In the genomic region with DNA sequence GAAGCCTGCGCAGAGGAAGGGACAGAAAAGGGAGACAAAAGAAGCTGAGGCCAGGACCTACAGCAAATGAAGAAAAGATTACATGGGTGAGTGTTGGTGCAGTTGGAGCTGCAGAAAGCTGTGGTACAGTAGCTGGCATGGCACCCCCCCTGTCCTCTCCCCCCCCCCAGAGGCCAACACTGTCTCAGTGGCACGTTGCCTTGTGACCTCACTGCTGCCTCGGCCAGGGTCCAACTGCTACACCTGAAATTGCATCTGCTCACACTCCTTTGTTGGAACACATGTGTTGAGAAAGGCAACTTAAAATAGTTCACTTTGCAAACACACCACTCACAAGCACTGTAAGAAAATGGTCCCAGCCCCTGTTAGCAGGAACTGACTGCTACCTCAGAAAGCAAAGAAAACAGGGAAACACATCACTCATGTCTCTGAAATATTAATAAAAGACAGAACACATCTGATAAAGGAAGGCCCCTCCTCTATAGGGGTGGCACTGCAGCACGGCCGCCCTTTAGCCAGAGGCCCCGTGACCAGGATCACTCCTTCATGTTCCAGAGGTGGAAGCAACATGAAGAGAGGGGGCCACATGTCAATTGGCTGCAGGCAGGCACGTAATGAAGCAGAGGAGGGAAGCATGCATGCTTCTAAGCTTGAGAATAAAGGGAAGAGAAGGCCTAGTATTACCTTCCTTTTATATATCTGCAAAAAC, we compare ENCODE assay signal across 14 mouse cellular contexts.
DNase-seq lines count a peak whose midpoint lies in the region; ATAC-seq lines count a peak whose summit lies in the region.
"Had no signal": no experiment of that assay in that cellular context is flagged by ENCODE, and none has a peak within 500 bp of the region (broad histone marks: within the 10 kb centered on the region; RNA-seq: fewer than 3 reads in every experiment).

No protein-coding gene starts in this region.

- H3K27me3 ChIP-seq in forebrain, embryonic 12.5 days, result no peaks in the 10 kb centered on the region
- H3K27me3 ChIP-seq in forebrain, embryonic 14.5 days (replicated peaks; ENCODE audit: control insufficient read depth, insufficient read depth, low read length), result no peaks in the 10 kb centered on the region
- H3K27me3 ChIP-seq in hindbrain, embryonic 16.5 days (replicated peaks; ENCODE audit: control insufficient read depth, insufficient read depth, low read length), result no peaks in the 10 kb centered on the region
- no peaks in the 10 kb centered on the region for H3K27me3 ChIP-seq in midbrain, embryonic 15.5 days (replicated peaks)
- H3K27me3 ChIP-seq: lung, embryonic 15.5 days had no signal

- H3K36me3 ChIP-seq in forebrain, embryonic 12.5 days (replicated peaks), result peaks cover 10% of the 10 kb centered on the region
- peaks cover 6% of the 10 kb centered on the region for H3K36me3 ChIP-seq in forebrain, embryonic 14.5 days (ENCODE audit: control insufficient read depth, insufficient read depth, low read length)
- no peaks in the 10 kb centered on the region for H3K36me3 ChIP-seq in hindbrain, embryonic 16.5 days (ENCODE audit: control insufficient read depth, insufficient read depth, low read length)
- no peaks in the 10 kb centered on the region for H3K36me3 ChIP-seq in midbrain, embryonic 15.5 days (replicated peaks)
- H3K36me3 ChIP-seq: lung, embryonic 15.5 days had no signal

- 0 out of 2 replicates have a peak overlapping the region, but pooled peaks have one; percentile 36 for H3K27ac ChIP-seq in forebrain, embryonic 12.5 days
- H3K27ac ChIP-seq in forebrain, embryonic 14.5 days (ENCODE audit: low read depth, low read length), result peak overlapping the region; percentile 63; the same call in 1 of the 2 replicates
- peak overlapping the region; percentile 63 for H3K27ac ChIP-seq in hindbrain, embryonic 16.5 days (ENCODE audit: low read depth, low read length)
- H3K27ac ChIP-seq in midbrain, embryonic 15.5 days, result peak overlapping the region; percentile 77
- H3K27ac ChIP-seq: gastrocnemius, adult 2 months; left cerebral cortex, adult 2 months; lung, embryonic 15.5 days had no signal

- H3K4me3 ChIP-seq in forebrain, embryonic 12.5 days (replicated peaks), result no peak overlapping the region
- H3K4me3 ChIP-seq in forebrain, embryonic 14.5 days (ENCODE audit: low read depth, low read length), result no peak overlapping the region
- H3K4me3 ChIP-seq in hindbrain, embryonic 16.5 days (ENCODE audit: low read length), result no peak overlapping the region
- H3K4me3 ChIP-seq in midbrain, embryonic 15.5 days, result no peak overlapping the region
- H3K4me3 ChIP-seq: gastrocnemius, adult 2 months; left cerebral cortex, adult 2 months; lung, embryonic 15.5 days had no signal

- WGBS in forebrain, embryonic 12.5 days, result 84% methylated on average over 7 of the region's 7 CpGs
- 82% methylated on average over 7 of the region's 7 CpGs for WGBS in forebrain, embryonic 14.5 days
- WGBS in hindbrain, embryonic 16.5 days, result 73% methylated on average over 7 of the region's 7 CpGs
- WGBS in midbrain, embryonic 15.5 days, result 66% methylated on average over 7 of the region's 7 CpGs

- H3K9ac ChIP-seq in forebrain, embryonic 12.5 days, result 0 out of 2 replicates have a peak overlapping the region, but pooled peaks have one; percentile 25
- H3K9ac ChIP-seq in forebrain, embryonic 14.5 days (ENCODE audit: low read length), result peak overlapping the region; percentile 25; the same call in 1 of the 2 replicates
- H3K9ac ChIP-seq in hindbrain, embryonic 16.5 days (ENCODE audit: low read depth, low read length), result peak overlapping the region; percentile 25
- H3K9ac ChIP-seq in midbrain, embryonic 15.5 days, result no peak overlapping the region
- H3K9ac ChIP-seq: lung, embryonic 15.5 days had no signal

- no peak for ATAC-seq in forebrain, embryonic 12.5 days (ENCODE audit: low FRiP score)
- ATAC-seq in forebrain, embryonic 14.5 days, result no peak
- ATAC-seq in hindbrain, embryonic 16.5 days, result no peak
- no peak for ATAC-seq in midbrain, embryonic 15.5 days (replicated peaks)

- no peaks in the 10 kb centered on the region for H3K9me3 ChIP-seq in forebrain, embryonic 12.5 days
- no peaks in the 10 kb centered on the region for H3K9me3 ChIP-seq in forebrain, embryonic 14.5 days (replicated peaks; ENCODE audit: control insufficient read depth, low read length)
- H3K9me3 ChIP-seq in hindbrain, embryonic 16.5 days (ENCODE audit: control insufficient read depth, low read length), result no peaks in the 10 kb centered on the region
- no peaks in the 10 kb centered on the region for H3K9me3 ChIP-seq in midbrain, embryonic 15.5 days
- H3K9me3 ChIP-seq: lung, embryonic 15.5 days had no signal

- H3K4me1 ChIP-seq in forebrain, embryonic 12.5 days, result peaks cover 51% of the 10 kb centered on the region
- peaks cover 35% of the 10 kb centered on the region for H3K4me1 ChIP-seq in forebrain, embryonic 14.5 days (ENCODE audit: control insufficient read depth, insufficient read depth, low read length)
- peaks cover 46% of the 10 kb centered on the region for H3K4me1 ChIP-seq in hindbrain, embryonic 16.5 days (ENCODE audit: control insufficient read depth, insufficient read depth, low read depth, low read length)
- H3K4me1 ChIP-seq in midbrain, embryonic 15.5 days, result peaks cover 53% of the 10 kb centered on the region

- no peak for DNase-seq in forebrain, embryonic 14.5 days (ENCODE audit: low spot score)
- no peak for DNase-seq in thymus, postnatal 0 days (ENCODE audit: low spot score)
- DNase-seq in retina, embryonic 14.5 days (ENCODE audit: low spot score), result no peak
- no peak for DNase-seq in right cerebral cortex, postnatal 25 days
- DNase-seq: cerebellum, adult 18-20 months; gastrocnemius, adult 2 months; heart, adult 18-20 months; kidney, adult 18-20 months had no signal

- H3K4me2 ChIP-seq in forebrain, embryonic 12.5 days, result no peak overlapping the region
- H3K4me2 ChIP-seq in forebrain, embryonic 14.5 days (ENCODE audit: low read length), result no peak overlapping the region
- no peak overlapping the region for H3K4me2 ChIP-seq in hindbrain, embryonic 16.5 days (ENCODE audit: low read length)
- H3K4me2 ChIP-seq in midbrain, embryonic 15.5 days, result no peak overlapping the region
- H3K4me2 ChIP-seq: liver, embryonic 11.5 days; lung, embryonic 15.5 days had no signal
